Mouse (Mus musculus): ENCODE data around the gene Gck. TPM values are rescaled to one million over a fixed set of nuclear protein-coding genes. Genes with fewer than 3 reads are reported as not detected.

Gene Gck
- polyA plus RNA-seq, 1 experiment from 2014 or later = 0.72 TPM

GRCm38 (mm10) chr11:5856479-5857130, 93.3 kb downstream of the Gck start:
- Histone ChIP-seq H3K4me3 (no peak overlapping the region), H3K9me3 (replicated peaks) (no peaks in the 10 kb centered on the region), H3K4me2 (no peak overlapping the region), H3K9ac (no peak overlapping the region), H3K27ac (peak overlapping the region; percentile 34; the same call in 1 of the 2 replicates), H3K27me3 (no peaks in the 10 kb centered on the region), H3K36me3 (no peaks in the 10 kb centered on the region), H3K4me1 (replicated peaks) (peaks cover 35% of the 10 kb centered on the region)
- 65% methylated on average over 8 of the region's 8 CpGs for WGBS
- no peak for ATAC-seq (replicated peaks; ENCODE audit: insufficient number of reproducible peaks, insufficient read depth, low FRiP score, low read depth)

- peaks cover 34% of the 10 kb centered on the region for H3K4me1 ChIP-seq (replicated peaks)
- no peaks in the 10 kb centered on the region for H3K27me3 ChIP-seq
- H3K9ac ChIP-seq = no peak overlapping the region
- no peak overlapping the region for H3K4me3 ChIP-seq
- no peak overlapping the region for H3K27ac ChIP-seq
- H3K4me2 ChIP-seq = no peak overlapping the region
- no peak; the same call in 1 of the 2 replicates for ATAC-seq (replicated peaks; ENCODE audit: insufficient number of reproducible peaks, insufficient read depth, low FRiP score, low read depth)
- 28% methylated on average over 7 of the region's 7 CpGs for WGBS
- no peaks in the 10 kb centered on the region for H3K9me3 ChIP-seq (replicated peaks)
- H3K36me3 ChIP-seq = no peaks in the 10 kb centered on the region
Observed at GRCm38 (mm10) chr11:5855902-5856301, 94.0 kb downstream of the Gck start.

GRCm38 (mm10) chr11:5855481-5855880, 94.4 kb downstream of the Gck start:
- no peak for ATAC-seq (replicated peaks; ENCODE audit: insufficient number of reproducible peaks, insufficient read depth, low FRiP score, low read depth)
- H3K4me1 ChIP-seq (replicated peaks) = peaks cover 33% of the 10 kb centered on the region
- no peaks in the 10 kb centered on the region for H3K9me3 ChIP-seq (replicated peaks)
- no peak overlapping the region for H3K9ac ChIP-seq
- no peak overlapping the region for H3K4me2 ChIP-seq
- H3K36me3 ChIP-seq = no peaks in the 10 kb centered on the region
- no peak overlapping the region for H3K4me3 ChIP-seq
- no peaks in the 10 kb centered on the region for H3K27me3 ChIP-seq
- H3K27ac ChIP-seq = no peak overlapping the region

- no peaks in the 10 kb centered on the region for H3K36me3 ChIP-seq
- no peaks in the 10 kb centered on the region for H3K27me3 ChIP-seq
- WGBS = 23% methylated on average over 1 of the region's 1 CpGs
- no peak overlapping the region for H3K4me3 ChIP-seq
- H3K4me2 ChIP-seq = no peak overlapping the region
- no peak overlapping the region for H3K9ac ChIP-seq
- H3K9me3 ChIP-seq (replicated peaks) = no peaks in the 10 kb centered on the region
- H3K4me1 ChIP-seq (replicated peaks) = peaks cover 46% of the 10 kb centered on the region
- H3K27ac ChIP-seq = no peak overlapping the region
- no peak for ATAC-seq (replicated peaks; ENCODE audit: insufficient number of reproducible peaks, insufficient read depth, low FRiP score, low read depth)
Observed at GRCm38 (mm10) chr11:5852314-5852713, 97.6 kb downstream of the Gck start.

GRCm38 (mm10) chr11:5851021-5851736, 98.7 kb downstream of the Gck start:
- H3K4me2 ChIP-seq = no peak overlapping the region
- no peak for ATAC-seq (replicated peaks; ENCODE audit: insufficient number of reproducible peaks, insufficient read depth, low FRiP score, low read depth)
- no peak overlapping the region for H3K9ac ChIP-seq
- no peaks in the 10 kb centered on the region for H3K27me3 ChIP-seq
- no peaks in the 10 kb centered on the region for H3K9me3 ChIP-seq (replicated peaks)
- H3K36me3 ChIP-seq = no peaks in the 10 kb centered on the region
- peaks cover 47% of the 10 kb centered on the region for H3K4me1 ChIP-seq (replicated peaks)
- H3K4me3 ChIP-seq = no peak overlapping the region
- H3K27ac ChIP-seq = peak overlapping the region; percentile 43; the same call in 1 of the 2 replicates
- 43% methylated on average over 4 of the region's 4 CpGs for WGBS

Other genes with a start within 250 kb of the Gck start
- gene Mrps24, start 234.4 kb downstream of the Gck start, polyA plus RNA-seq (2015; fragmentation: Nextera tagmentation; extraction: Ambion mirVana) = 171 and 181 TPM in 2 replicates
- gene Urgcp, start 187.7 kb downstream of the Gck start, polyA plus RNA-seq (2015; fragmentation: Nextera tagmentation; extraction: Ambion mirVana) = 32.8 and 34.0 TPM in 2 replicates
- gene Dbnl, start 161.6 kb downstream of the Gck start, polyA plus RNA-seq (2015; fragmentation: Nextera tagmentation; extraction: Ambion mirVana) = 64.4 and 82.3 TPM in 2 replicates
- 876 and 993 TPM in 2 replicates for gene Pgam2, start 146.3 kb downstream of the Gck start, polyA plus RNA-seq (2015; fragmentation: Nextera tagmentation; extraction: Ambion mirVana)
- gene Polm, start 112.1 kb downstream of the Gck start, polyA plus RNA-seq (2015; fragmentation: Nextera tagmentation; extraction: Ambion mirVana) = 6.0 and 7.6 TPM in 2 replicates
- gene Aebp1, start 88.1 kb downstream of the Gck start, polyA plus RNA-seq (2015; fragmentation: Nextera tagmentation; extraction: Ambion mirVana) = 31.7 and 43.7 TPM in 2 replicates
- gene Pold2, start 71.8 kb downstream of the Gck start, polyA plus RNA-seq (2015; fragmentation: Nextera tagmentation; extraction: Ambion mirVana) = 96.4 and 112 TPM in 2 replicates
- 3,544 and 4,168 TPM in 2 replicates for gene Myl7, start 51.3 kb downstream of the Gck start, polyA plus RNA-seq (2015; fragmentation: Nextera tagmentation; extraction: Ambion mirVana)
- gene Ykt6, start 5.6 kb upstream of the Gck start, polyA plus RNA-seq (2015; fragmentation: Nextera tagmentation; extraction: Ambion mirVana) = 33.6 and 42.2 TPM in 2 replicates
- 2.8 and 3.5 TPM in 2 replicates for gene Camk2b, start 116.3 kb upstream of the Gck start, polyA plus RNA-seq (2015; fragmentation: Nextera tagmentation; extraction: Ambion mirVana)
- gene A730071L15Rik, start 249.9 kb upstream of the Gck start, polyA plus RNA-seq (2015; fragmentation: Nextera tagmentation; extraction: Ambion mirVana) = 0.34 and 0.55 TPM in 2 replicates